Mouse (Mus musculus) small intestine, adult 2 months (tissue): ENCODE measurements at regions not wholly inside any gene's neighbourhood (a gene's known extent, or its start where the extent isn't known, plus 50 kb on each side); places are given as distances from the start of the nearest gene placed in this dataset.

ENCODE experiments used
- CTCF ChIP-seq: fragments of 200-500 bp; IDR thresholded peaks from 2 replicates; pipeline ENCODE4 v1.5.1; 2012; ENCODE audit warnings: low read depth, mild to moderate bottlenecking, control low read depth, inconsistent platforms, low read length, moderate library complexity, mixed read lengths; ENCODE audit not compliant: insufficient replicate concordance, insufficient read length; ENCODE audit errors: extremely low read depth
- POLR2A ChIP-seq: fragments of 200-500 bp; IDR thresholded peaks from 2 replicates; pipeline ENCODE4 v1.6.1; 2012; ENCODE audit warnings: low read depth, mild to moderate bottlenecking, control low read depth, inconsistent platforms, low read length, moderate library complexity

DNA sequence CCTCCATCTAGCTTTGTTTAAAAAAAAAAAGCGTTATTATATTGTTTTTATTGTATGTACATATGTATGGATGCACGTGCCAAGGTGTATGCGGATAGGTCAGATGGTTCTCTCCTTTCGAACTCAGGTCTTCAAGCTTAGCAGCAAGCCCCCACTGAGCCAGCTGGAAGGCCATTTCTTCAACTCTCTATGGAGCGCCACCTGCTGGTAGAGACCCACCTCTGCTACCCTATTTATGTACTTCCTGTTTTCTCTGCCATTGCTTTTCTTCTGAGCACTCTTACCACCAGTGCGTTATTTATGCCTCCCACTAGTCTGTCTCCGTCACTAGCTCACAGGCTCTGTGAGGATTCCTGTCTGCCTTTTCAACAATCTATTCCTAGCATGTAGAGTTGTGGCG lies 91.5 kb upstream of the Rpl38 start:
- TF ChIP-seq CTCF (peak; percentile 44; the same call in 1 of the 2 replicates), POLR2A (no peak)
